Mouse (Mus musculus) neural tube, embryonic 12.5 days (tissue): ENCODE data around the gene Oog4. TPM values are rescaled to one million over a fixed set of nuclear protein-coding genes. Genes with fewer than 3 reads are reported as not detected.
A peak's percentile ranks its signal among the peaks of the same experiment; 100 is the strongest.
"Not testable (repeated sequence)": the region's sequence is repeated elsewhere in the genome, so short reads cannot be mapped to it uniquely, and the experiment has no call there.

Experiments used
- ATAC-seq: fragments of 200-750 bp; cut with Nextera tagmentation; 2 replicates; pipeline ENCODE4 v1.8.0; 2017; ENCODE audit warnings: low read depth, mild to moderate bottlenecking, moderate TSS enrichment, moderate library complexity; ENCODE audit not compliant: low FRiP score
- H3K27ac ChIP-seq: fragments of 300-500 bp; sonication (generic); 2 replicates; pipeline ENCODE4 v1.5.1; 2016
- H3K27me3 ChIP-seq: fragments of 300-500 bp; sonication (generic); replicated peaks from 2 replicates; pipeline ENCODE4 v1.6.1; 2016; ENCODE audit warnings: mild to moderate bottlenecking
- H3K36me3 ChIP-seq: fragments of 300-500 bp; sonication (generic); 2 replicates; pipeline ENCODE4 v1.6.1; 2016; ENCODE audit warnings: mild to moderate bottlenecking
- H3K4me1 ChIP-seq: fragments of 300-500 bp; sonication (generic); 2 replicates; pipeline ENCODE4 v1.6.1; 2016
- H3K4me2 ChIP-seq: fragments of 300-500 bp; sonication (generic); replicated peaks from 2 replicates; pipeline ENCODE4 v1.6.1; 2016; ENCODE audit warnings: mild to moderate bottlenecking
- H3K4me3 ChIP-seq: fragments of 300-500 bp; sonication (generic); 2 replicates; pipeline ENCODE4 v1.5.1; 2016
- H3K9ac ChIP-seq: fragments of 300-500 bp; sonication (generic); 2 replicates; pipeline ENCODE4 v1.6.1; 2016; ENCODE audit warnings: mild to moderate bottlenecking
- H3K9me3 ChIP-seq: fragments of 300-500 bp; sonication (generic); 2 replicates; pipeline ENCODE4 v1.6.1; 2016; ENCODE audit warnings: mild to moderate bottlenecking
- WGBS: fragments of 180-500 bp; shearing (Covaris S2); methylation state at CpG from one replicate; pipeline ENCODE4 v1.1.7; 2016; 5-methylcytosine and 5-hydroxymethylcytosine counted together
- polyA plus RNA-seq: library from polyadenylated mRNA; unstranded; fragments of >200 nt; fragmentation: Nextera tagmentation; extraction: Ambion mirVana; gene quantifications from 2 replicates; pipeline ENCODE4 v1.2.1, GENCODE M21; 2016

Gene Oog4
- polyA plus RNA-seq = not detected in 2 replicates

- Histone ChIP-seq H3K9me3 (no peaks in the 10 kb centered on the region), H3K4me1 (no peaks in the 10 kb centered on the region), H3K4me3 (no peak within 1 kb of the TSS), H3K4me2 (no peak within 1 kb of the TSS), H3K27me3 (no peaks in the 10 kb centered on the region), H3K9ac (no peak within 1 kb of the TSS), H3K27ac (no peak within 1 kb of the TSS), H3K36me3 (no peaks in the 10 kb centered on the region)
- 81% methylated on average over 3 of the region's 3 CpGs for WGBS
- ATAC-seq = no peak
Measured at GRCm38 (mm10) chr4:143450224-143450623, at the start of gene Oog4. Gene Oog4, minus strand, starts transcription at chr4:143450324.

DNA sequence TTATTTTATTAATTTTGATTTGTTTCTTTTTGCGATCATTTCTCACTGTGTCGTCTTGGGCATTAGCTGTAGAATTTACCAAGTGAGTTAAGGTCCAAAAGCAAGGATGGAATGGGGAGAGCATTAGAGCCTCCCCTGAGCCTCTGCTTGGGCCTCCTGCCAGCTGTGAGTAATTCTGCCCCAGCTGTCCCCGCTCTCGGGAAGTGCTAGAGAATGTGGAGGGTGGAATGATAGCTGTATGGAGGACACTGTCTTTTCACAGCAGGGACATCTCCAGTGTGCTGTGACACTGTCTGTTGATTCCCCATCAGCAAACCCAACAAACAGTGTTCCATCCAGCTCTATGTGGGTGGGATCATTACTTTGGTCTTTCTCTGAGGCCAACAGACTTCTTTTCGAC, 23.4 kb downstream of the Oog4 start:
- not testable (repeated sequence) for H3K4me1 ChIP-seq, H3K4me3 ChIP-seq, H3K9ac ChIP-seq, H3K27ac ChIP-seq, H3K27me3 ChIP-seq, ATAC-seq, H3K4me2 ChIP-seq, H3K36me3 ChIP-seq, H3K9me3 ChIP-seq
- 67% methylated on average over 5 of the region's 5 CpGs for WGBS

- Histone ChIP-seq H3K4me2 (no peak overlapping the region), H3K9me3 (peaks cover 5% of the 10 kb centered on the region; the same call in 1 of the 2 replicates), H3K9ac (no peak overlapping the region), H3K4me1 (peaks cover 5% of the 10 kb centered on the region), H3K27ac (no peak overlapping the region), H3K4me3 (no peak overlapping the region), H3K36me3 (peaks cover 48% of the 10 kb centered on the region), H3K27me3 (no peaks in the 10 kb centered on the region)
- 92% methylated on average over 3 of the region's 3 CpGs for WGBS
- no peak for ATAC-seq
Measured at GRCm38 (mm10) chr4:143414121-143414520, 36.0 kb downstream of the Oog4 start.

GRCm38 (mm10) chr4:143413621-143414020, 36.5 kb downstream of the Oog4 start:
- 91% methylated on average over 1 of the region's 1 CpGs for WGBS
- no peak overlapping the region for H3K4me2 ChIP-seq
- H3K27ac ChIP-seq = no peak overlapping the region

GRCm38 (mm10) chr4:143412219-143413092, 37.7 kb downstream of the Oog4 start, which contains the start of gene Pramef8:
Gene Pramef8, plus strand, starts transcription at chr4:143412426.
- peak within 1 kb of the TSS; percentile 79; the same call in 1 of the 2 replicates for H3K27ac ChIP-seq
- ATAC-seq = peak; percentile 93
- peaks cover 5% of the 10 kb centered on the region; the same call in 1 of the 2 replicates for H3K9me3 ChIP-seq
- H3K4me1 ChIP-seq = peaks cover 5% of the 10 kb centered on the region
- no peaks in the 10 kb centered on the region for H3K27me3 ChIP-seq
- peak within 1 kb of the TSS; percentile 61 for H3K4me2 ChIP-seq
- H3K9ac ChIP-seq = peak within 1 kb of the TSS; percentile 51; the same call in 1 of the 2 replicates
- WGBS = under 1% methylated on average over 50 of the region's 50 CpGs
- H3K36me3 ChIP-seq = peaks cover 31% of the 10 kb centered on the region
- H3K4me3 ChIP-seq = peak within 1 kb of the TSS; percentile 44

More at GRCm38 (mm10) chr4:143413621-143414020, 36.5 kb downstream of the Oog4 start:
- Histone ChIP-seq H3K9ac (no peak overlapping the region), H3K4me3 (no peak overlapping the region), H3K9me3 (peaks cover 5% of the 10 kb centered on the region; the same call in 1 of the 2 replicates), H3K4me1 (peaks cover 5% of the 10 kb centered on the region), H3K27me3 (no peaks in the 10 kb centered on the region), H3K36me3 (peaks cover 43% of the 10 kb centered on the region)
- ATAC-seq = no peak

DNA sequence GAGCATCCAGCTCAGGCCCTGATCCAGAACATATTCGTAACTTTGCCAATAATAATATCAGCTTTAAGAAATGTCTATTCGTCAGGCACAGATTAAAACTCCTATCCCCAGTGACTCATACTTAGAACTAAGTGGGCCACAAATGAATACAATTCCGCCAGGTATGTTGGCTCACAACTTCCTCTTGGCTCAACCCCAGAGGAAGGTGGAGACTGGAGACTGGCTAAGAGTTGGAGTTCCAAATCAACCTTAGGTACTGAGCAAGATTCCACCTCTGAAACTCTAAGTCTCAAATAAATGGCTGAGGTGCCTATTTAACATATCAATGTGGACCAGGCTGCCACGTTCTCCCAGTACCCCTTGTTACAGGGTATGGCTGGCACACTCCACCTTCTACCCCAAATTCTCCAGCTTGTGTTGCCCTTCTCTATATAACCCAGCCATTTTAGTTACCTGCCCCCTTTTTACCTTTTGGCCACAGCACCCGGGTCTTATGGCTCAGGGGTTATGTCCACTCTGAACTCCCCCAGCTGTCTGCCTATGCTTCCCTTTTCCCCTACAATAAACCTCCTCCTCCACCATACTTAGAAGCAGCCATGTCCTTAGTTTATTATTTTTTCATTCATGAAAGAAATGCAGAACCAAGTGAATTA, 38.4 kb downstream of the Oog4 start:
- Histone ChIP-seq H3K4me1 (peaks cover 5% of the 10 kb centered on the region), H3K4me3 (peak overlapping the region; percentile 44), H3K36me3 (peaks cover 23% of the 10 kb centered on the region), H3K4me2 (peak overlapping the region; percentile 61), H3K27ac (no peak overlapping the region), H3K9ac (peak overlapping the region; percentile 51; the same call in 1 of the 2 replicates), H3K27me3 (no peaks in the 10 kb centered on the region), H3K9me3 (peaks cover 5% of the 10 kb centered on the region; the same call in 1 of the 2 replicates)
- 68% methylated on average over 5 of the region's 5 CpGs for WGBS
- ATAC-seq = 0 out of 2 replicates have a peak, but pooled peaks have one; percentile 4

- Histone ChIP-seq H3K9ac (no peak within 1 kb of the TSS), H3K27me3 (0 out of 2 replicates have a peak, but pooled peaks cover 5% of the 10 kb centered on the region), H3K4me3 (no peak within 1 kb of the TSS), H3K4me1 (no peaks in the 10 kb centered on the region), H3K9me3 (peaks cover 4% of the 10 kb centered on the region; the same call in 1 of the 2 replicates), H3K27ac (no peak within 1 kb of the TSS), H3K36me3 (no peaks in the 10 kb centered on the region), H3K4me2 (no peak within 1 kb of the TSS)
- no peak for ATAC-seq
- WGBS = 79% methylated on average over 26 of the region's 26 CpGs
Measured at GRCm38 (mm10) chr4:143394181-143394580, 55.9 kb downstream of the Oog4 start, which contains the start of gene Pramel1. Gene Pramel1, plus strand, starts transcription at chr4:143394428.

DNA sequence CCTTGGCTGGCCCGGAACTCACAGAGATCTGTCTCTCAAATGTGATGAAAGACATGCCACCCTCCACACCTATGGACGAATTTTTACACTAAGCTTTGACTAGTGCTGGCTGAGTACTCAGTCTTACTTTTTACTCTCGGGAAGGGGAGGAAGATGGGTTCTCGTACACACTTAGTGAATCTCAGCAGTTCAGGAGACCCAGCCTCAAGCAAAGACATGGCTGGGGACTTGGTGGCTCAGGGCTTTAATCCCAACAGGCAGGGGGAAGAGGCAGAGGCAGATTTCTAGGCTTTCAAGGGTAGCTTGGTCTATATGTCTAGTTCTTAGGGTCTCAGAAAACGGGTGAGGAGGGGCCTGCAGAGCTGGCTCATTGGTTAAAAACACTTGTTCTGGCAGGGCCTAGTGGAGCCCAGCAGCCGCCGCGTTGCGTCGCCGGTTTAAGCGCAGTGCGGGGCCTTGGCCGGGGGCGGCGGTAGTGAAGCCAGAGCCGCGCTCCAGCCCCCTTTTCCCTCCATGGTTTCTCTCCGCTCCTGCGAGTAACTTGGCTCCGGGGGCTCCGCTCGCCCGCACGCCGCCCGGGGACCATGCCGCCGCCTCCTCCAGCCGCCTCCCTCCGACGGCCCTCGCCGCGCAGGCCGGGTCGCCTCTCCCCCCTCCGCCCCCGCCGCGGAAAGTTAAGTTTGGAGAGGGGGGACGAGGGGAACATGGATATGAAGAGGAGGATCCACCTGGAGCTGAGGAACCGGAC, 61.0 kb downstream of the Oog4 start:
- Histone ChIP-seq H3K27ac (no peak overlapping the region), H3K4me1 (no peaks in the 10 kb centered on the region), H3K9ac (peak overlapping the region; percentile 40; the same call in 1 of the 2 replicates), H3K9me3 (peaks cover 3% of the 10 kb centered on the region; the same call in 1 of the 2 replicates), H3K27me3 (no peaks in the 10 kb centered on the region), H3K4me3 (peak overlapping the region; percentile 25), H3K36me3 (no peaks in the 10 kb centered on the region), H3K4me2 (peak overlapping the region; percentile 60)
- WGBS = 9% methylated on average over 41 of the region's 43 CpGs
- peak; percentile 85 for ATAC-seq

Other genes with a start within 250 kb of the Oog4 start
- 19.0 and 20.0 TPM in 2 replicates for gene Prdm2, start 237.3 kb downstream of the Oog4 start, polyA plus RNA-seq
- gene Pdpn, start 150.8 kb downstream of the Oog4 start, polyA plus RNA-seq = 116 and 121 TPM in 2 replicates
- 0.79 and 0.86 TPM in 2 replicates for gene Lrrc38, start 100.6 kb downstream of the Oog4 start, polyA plus RNA-seq
- not detected in 2 replicates for gene Pramel1, start 55.9 kb downstream of the Oog4 start, polyA plus RNA-seq
- gene Pramef8, start 37.9 kb downstream of the Oog4 start, polyA plus RNA-seq = 21.3 and 23.0 TPM in 2 replicates
- not detected in 2 replicates for gene Gm13043, start 61.0 kb upstream of the Oog4 start, polyA plus RNA-seq
- not detected in 2 replicates for gene Gm13040, start 85.6 kb upstream of the Oog4 start, polyA plus RNA-seq
- not detected in 2 replicates for gene BC080695, start 101.4 kb upstream of the Oog4 start, polyA plus RNA-seq
- gene Gm13057, start 101.4 kb upstream of the Oog4 start, polyA plus RNA-seq = not detected in 2 replicates
- gene Gm13083, start 164.7 kb upstream of the Oog4 start, polyA plus RNA-seq = not detected in 2 replicates
- not detected in 2 replicates for gene Gm13088, start 206.9 kb upstream of the Oog4 start, polyA plus RNA-seq